Mouse (Mus musculus) neural tube, embryonic 13.5 days (tissue): ENCODE results near the gene Frmd8. TPM values are rescaled to one million over a fixed set of nuclear protein-coding genes. Genes with fewer than 3 reads are reported as not detected.
"Not testable (repeated sequence)": the region's sequence is repeated elsewhere in the genome, so short reads cannot be mapped to it uniquely, and the experiment has no call there.

ENCODE experiments used
- ATAC-seq: fragments of 200-750 bp; cut with Nextera tagmentation; 2 replicates; pipeline ENCODE4 v1.8.0; 2017; ENCODE audit warnings: low read depth, mild to moderate bottlenecking, moderate TSS enrichment, moderate library complexity
- H3K27ac ChIP-seq: fragments of 300-500 bp; sonication (generic); replicated peaks from 2 replicates; pipeline ENCODE4 v1.5.1; 2015; ENCODE audit warnings: moderate library complexity, mild to moderate bottlenecking, inconsistent platforms
- H3K27me3 ChIP-seq: fragments of 300-500 bp; sonication (generic); 2 replicates; pipeline ENCODE4 v1.6.1; 2015; ENCODE audit warnings: mild to moderate bottlenecking, inconsistent platforms
- H3K36me3 ChIP-seq: fragments of 300-500 bp; sonication (generic); 2 replicates; pipeline ENCODE4 v1.6.1; 2015; ENCODE audit warnings: mild to moderate bottlenecking, inconsistent platforms
- H3K4me1 ChIP-seq: fragments of 300-500 bp; sonication (generic); replicated peaks from 2 replicates; pipeline ENCODE4 v1.6.1; 2015; ENCODE audit warnings: inconsistent platforms
- H3K4me2 ChIP-seq: fragments of 300-500 bp; sonication (generic); 2 replicates; pipeline ENCODE4 v1.6.1; 2015; ENCODE audit warnings: inconsistent platforms, mild to moderate bottlenecking, moderate library complexity
- H3K4me3 ChIP-seq: fragments of 300-500 bp; sonication (generic); 2 replicates; pipeline ENCODE4 v1.5.1; 2015; ENCODE audit warnings: mild to moderate bottlenecking, inconsistent platforms
- H3K9ac ChIP-seq: fragments of 300-500 bp; sonication (generic); 2 replicates; pipeline ENCODE4 v1.6.1; 2015; ENCODE audit warnings: moderate library complexity, mild to moderate bottlenecking, inconsistent platforms
- H3K9me3 ChIP-seq: fragments of 300-500 bp; sonication (generic); 2 replicates; pipeline ENCODE4 v1.6.1; 2016; ENCODE audit warnings: inconsistent platforms
- whole genome bisulfite sequencing: fragments of 180-500 bp; shearing (Covaris S2); methylation state at CpG from one replicate; pipeline ENCODE4 v1.1.7; 2015; 5-methylcytosine and 5-hydroxymethylcytosine counted together
- polyA plus RNA-seq: library from polyadenylated mRNA; unstranded; fragments of >200 nt; fragmentation: Nextera tagmentation; extraction: Ambion mirVana; gene quantifications from 2 replicates; pipeline ENCODE4 v1.2.1, GENCODE M21; 2015

Gene Frmd8
- polyA plus RNA-seq, 1 experiment from 2014 or later = 21.1 TPM

DNA sequence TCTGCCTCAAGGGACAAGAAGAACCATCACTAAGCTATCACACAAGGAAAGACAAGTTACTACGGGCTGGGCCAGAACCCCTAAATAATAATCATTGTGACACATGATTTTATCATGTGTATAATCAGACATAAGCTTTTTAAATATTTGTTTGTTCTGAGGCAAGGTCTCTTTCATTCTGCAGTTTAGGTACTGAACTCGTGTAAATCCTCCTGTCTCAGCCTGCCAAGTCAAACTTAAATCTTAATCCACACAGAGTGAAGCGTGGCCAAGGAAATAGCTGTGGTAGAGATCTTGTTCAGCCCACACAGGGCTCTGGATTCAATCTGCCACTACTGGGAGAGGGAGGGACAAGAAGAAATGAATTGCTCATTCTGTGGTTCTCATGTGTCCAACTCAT is 32.2 kb upstream of the Frmd8 start:
- Histone ChIP-seq H3K4me3 (no peak overlapping the region), H3K4me2 (no peak overlapping the region), H3K4me1 (peaks cover 24% of the 10 kb centered on the region), H3K27ac (no peak overlapping the region), H3K9ac (no peak overlapping the region), H3K9me3 (no peaks in the 10 kb centered on the region), H3K36me3 (peaks cover 53% of the 10 kb centered on the region), H3K27me3 (no peaks in the 10 kb centered on the region)
- 96% methylated on average over 3 of the region's 3 CpGs for WGBS
- no peak for ATAC-seq

DNA sequence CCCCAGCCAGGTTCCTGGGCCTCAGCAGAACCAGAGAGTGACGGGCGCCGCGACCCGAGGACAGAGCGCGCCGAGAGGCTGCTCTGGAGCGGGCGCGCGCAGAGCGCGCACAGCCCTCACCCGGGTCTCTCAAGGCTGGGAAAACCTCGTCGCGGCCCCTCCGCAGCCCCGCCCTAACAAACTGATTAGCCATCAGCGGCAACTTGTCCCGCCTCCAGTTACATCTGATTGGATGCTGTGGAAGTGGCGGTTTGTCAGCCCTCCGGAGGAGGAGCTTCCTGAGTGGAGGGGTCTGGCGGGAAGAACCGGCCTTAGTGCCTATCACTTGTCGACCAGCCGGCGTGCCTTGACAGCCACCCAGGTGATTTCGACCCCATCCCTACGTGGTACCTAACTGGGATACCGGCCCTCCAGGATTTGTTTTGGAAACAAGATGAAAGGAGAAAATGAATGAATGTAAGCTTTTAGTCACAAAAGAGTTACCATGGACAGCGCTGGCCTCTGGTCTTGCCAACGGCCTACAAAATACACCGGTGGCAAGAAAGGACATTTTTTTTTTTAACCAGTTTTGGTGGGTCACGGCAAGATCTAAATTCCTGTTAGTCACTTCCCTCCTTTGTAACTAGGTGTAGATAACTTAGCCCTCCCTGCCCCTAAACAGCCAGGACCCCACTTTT is 19.1 kb upstream of the Frmd8 start, which contains the start of gene Tigd3:
Tigd3 (minus strand) TSS at position 148 of the 677 bp plus-strand sequence.
- H3K36me3 ChIP-seq = peaks cover 52% of the 10 kb centered on the region
- peak within 1 kb of the TSS; percentile 86 for H3K27ac ChIP-seq
- WGBS = 5% methylated on average over 36 of the region's 36 CpGs
- peak within 1 kb of the TSS; percentile 96 for H3K9ac ChIP-seq
- H3K4me3 ChIP-seq = peak within 1 kb of the TSS; percentile 69
- peaks cover 29% of the 10 kb centered on the region for H3K4me1 ChIP-seq
- H3K9me3 ChIP-seq = no peaks in the 10 kb centered on the region
- H3K27me3 ChIP-seq = no peaks in the 10 kb centered on the region
- peak; percentile 98 for ATAC-seq
- H3K4me2 ChIP-seq = peak within 1 kb of the TSS; percentile 82

DNA sequence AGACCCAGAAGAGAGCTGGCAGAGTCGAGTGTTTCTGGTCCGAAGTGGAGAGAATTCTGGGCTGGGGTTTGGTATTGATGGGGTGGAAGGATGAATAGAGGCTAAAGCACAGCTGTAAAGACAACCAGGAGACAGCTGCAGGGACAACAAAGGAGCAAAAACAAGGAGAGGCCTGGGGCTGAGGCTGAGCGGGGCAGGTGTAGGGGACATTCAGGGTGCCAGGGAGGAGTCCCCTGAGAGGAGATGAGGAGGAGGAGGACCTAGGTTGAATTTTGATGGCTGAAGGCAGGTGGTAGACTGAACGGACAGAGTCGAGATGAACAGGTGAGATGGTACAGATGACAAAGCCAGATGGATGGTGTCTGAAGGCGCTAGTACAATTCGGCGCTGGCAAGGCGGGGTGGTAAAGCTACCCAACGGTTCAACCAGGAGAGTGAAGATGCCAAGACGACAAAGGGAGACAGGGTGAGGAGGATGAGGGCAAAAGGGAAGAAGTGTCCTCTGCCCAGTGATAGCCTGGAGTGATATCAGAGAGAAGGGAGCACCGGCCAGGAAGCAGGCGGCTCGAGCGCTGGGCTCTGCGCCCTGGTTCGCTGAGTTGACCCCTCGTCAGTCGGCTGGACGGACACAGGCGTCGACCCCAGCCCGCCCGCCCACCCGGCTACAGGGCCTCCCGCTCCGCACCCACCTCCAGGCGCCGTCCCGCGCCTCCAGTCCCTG is 18.4 kb upstream of the Frmd8 start:
- H3K4me1 ChIP-seq = peaks cover 30% of the 10 kb centered on the region
- H3K36me3 ChIP-seq = peaks cover 47% of the 10 kb centered on the region
- H3K27ac ChIP-seq = peak overlapping the region; percentile 86
- peak overlapping the region; percentile 69 for H3K4me3 ChIP-seq
- peak; percentile 60 for ATAC-seq
- H3K9me3 ChIP-seq = no peaks in the 10 kb centered on the region
- no peaks in the 10 kb centered on the region for H3K27me3 ChIP-seq
- peak overlapping the region; percentile 96 for H3K9ac ChIP-seq
- WGBS = 6% methylated on average over 30 of the region's 31 CpGs
- H3K4me2 ChIP-seq = peak overlapping the region; percentile 82

GRCm38 (mm10) chr19:5892735-5893134 is 17.7 kb upstream of the Frmd8 start:
- WGBS = 93% methylated on average over 13 of the region's 13 CpGs
- peaks cover 30% of the 10 kb centered on the region for H3K4me1 ChIP-seq
- H3K27ac ChIP-seq = no peak overlapping the region
- H3K9me3 ChIP-seq = no peaks in the 10 kb centered on the region
- H3K4me3 ChIP-seq = peak overlapping the region; percentile 69
- ATAC-seq = no peak
- peak overlapping the region; percentile 96 for H3K9ac ChIP-seq
- peak overlapping the region; percentile 82 for H3K4me2 ChIP-seq
- H3K36me3 ChIP-seq = peaks cover 42% of the 10 kb centered on the region
- H3K27me3 ChIP-seq = no peaks in the 10 kb centered on the region

DNA sequence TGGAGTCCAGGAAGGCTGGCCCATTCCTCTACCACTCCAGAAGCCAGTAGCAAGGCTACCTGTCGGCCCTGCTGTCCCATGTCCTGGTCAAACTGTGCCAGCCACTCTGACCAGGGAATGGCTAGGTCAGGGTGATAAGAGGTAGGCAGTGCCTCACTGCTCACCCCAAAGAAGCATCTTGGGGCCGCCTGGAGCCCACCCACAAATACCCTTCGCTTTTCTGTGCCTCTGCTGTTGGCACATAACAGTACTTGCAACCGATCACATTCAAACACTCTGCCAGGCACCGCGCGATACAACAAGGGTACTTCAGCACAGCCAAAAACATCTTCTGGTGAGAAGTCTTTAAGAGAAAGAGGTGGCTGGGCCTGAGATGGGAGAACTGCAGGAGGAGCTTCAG is 17.2 kb upstream of the Frmd8 start:
- 92% methylated on average over 7 of the region's 7 CpGs for WGBS
- Histone ChIP-seq H3K9me3 (no peaks in the 10 kb centered on the region), H3K9ac (no peak overlapping the region), H3K4me3 (peak overlapping the region; percentile 69), H3K36me3 (peaks cover 37% of the 10 kb centered on the region), H3K27me3 (no peaks in the 10 kb centered on the region), H3K4me1 (peaks cover 30% of the 10 kb centered on the region), H3K27ac (no peak overlapping the region), H3K4me2 (peak overlapping the region; percentile 82; the same call in 1 of the 2 replicates)
- no peak for ATAC-seq

- no peak overlapping the region for H3K4me3 ChIP-seq
- H3K36me3 ChIP-seq = peaks cover 33% of the 10 kb centered on the region
- no peak overlapping the region for H3K9ac ChIP-seq
- 93% methylated on average over 12 of the region's 12 CpGs for WGBS
- no peak for ATAC-seq
- H3K27ac ChIP-seq = no peak overlapping the region
- H3K4me1 ChIP-seq = peaks cover 30% of the 10 kb centered on the region
- no peak overlapping the region for H3K4me2 ChIP-seq
- H3K27me3 ChIP-seq = no peaks in the 10 kb centered on the region
- H3K9me3 ChIP-seq = no peaks in the 10 kb centered on the region
Measured at GRCm38 (mm10) chr19:5891521-5892258, 16.6 kb upstream of the Frmd8 start.

DNA sequence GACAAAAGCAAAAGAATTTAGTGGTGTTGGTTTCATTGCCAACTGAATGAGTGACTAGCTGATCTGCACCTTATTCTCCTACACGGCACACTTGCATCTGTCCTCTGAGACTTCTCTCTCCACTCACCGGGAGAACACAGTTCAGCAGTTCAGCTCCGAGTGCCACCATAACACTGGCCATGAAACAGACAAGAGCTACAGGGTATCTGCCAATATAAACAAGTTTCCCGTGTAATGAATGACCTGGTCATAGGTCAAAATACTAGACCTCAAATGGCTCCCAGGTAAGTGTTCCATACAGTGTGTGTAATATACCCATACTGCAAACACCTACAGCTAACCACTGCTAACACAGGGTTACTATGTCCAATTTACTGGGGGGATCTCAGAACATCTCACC is 14.1 kb upstream of the Frmd8 start:
- Histone ChIP-seq H3K9me3 (no peaks in the 10 kb centered on the region), H3K9ac (no peak overlapping the region), H3K36me3 (peaks cover 13% of the 10 kb centered on the region; the same call in 1 of the 2 replicates), H3K4me2 (no peak overlapping the region), H3K4me1 (peaks cover 30% of the 10 kb centered on the region), H3K27me3 (no peaks in the 10 kb centered on the region), H3K27ac (no peak overlapping the region), H3K4me3 (no peak overlapping the region)
- no peak for ATAC-seq
- 68% methylated on average over 4 of the region's 4 CpGs for WGBS

DNA sequence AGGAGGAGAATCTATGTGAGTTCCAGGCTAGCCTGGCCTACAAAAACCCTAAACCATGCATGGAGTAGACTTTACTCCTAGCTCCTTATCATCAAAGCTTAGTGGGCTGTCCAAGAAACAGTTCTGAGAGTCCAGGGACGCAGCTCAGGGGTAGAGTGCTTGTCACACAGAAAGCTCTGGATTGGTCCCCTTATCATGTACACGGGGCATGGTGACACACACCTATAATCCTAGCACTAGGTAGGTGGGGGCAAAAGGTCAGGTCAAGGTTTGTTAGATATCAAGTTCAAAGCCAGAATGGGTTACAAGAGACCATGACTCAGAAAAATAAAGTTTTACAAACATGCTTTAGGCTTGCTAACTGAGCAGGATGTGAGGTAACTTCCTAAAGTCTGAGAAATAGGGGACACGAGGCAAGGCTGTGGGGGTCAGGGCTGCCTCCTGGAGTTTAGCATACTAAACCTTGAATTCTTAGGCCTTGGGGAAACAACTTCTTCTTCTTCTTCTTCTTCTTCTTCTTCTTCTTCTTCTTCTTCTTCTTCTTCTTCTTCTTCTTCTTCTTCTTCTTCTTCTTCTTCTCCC is 12.3 kb upstream of the Frmd8 start:
- H3K36me3 ChIP-seq = peaks cover 13% of the 10 kb centered on the region; the same call in 1 of the 2 replicates
- peaks cover 18% of the 10 kb centered on the region for H3K4me1 ChIP-seq
- 79% methylated on average over 3 of the region's 3 CpGs for WGBS
- no peak overlapping the region for H3K4me2 ChIP-seq
- no peak overlapping the region for H3K4me3 ChIP-seq
- no peak overlapping the region for H3K9ac ChIP-seq
- H3K27ac ChIP-seq = no peak overlapping the region
- no peaks in the 10 kb centered on the region for H3K9me3 ChIP-seq
- no peaks in the 10 kb centered on the region for H3K27me3 ChIP-seq
- ATAC-seq = no peak

GRCm38 (mm10) chr19:5885838-5886237 is 10.8 kb upstream of the Frmd8 start:
- no peak overlapping the region for H3K27ac ChIP-seq
- ATAC-seq = no peak
- H3K4me1 ChIP-seq = peaks cover 7% of the 10 kb centered on the region
- H3K4me3 ChIP-seq = no peak overlapping the region
- no peak overlapping the region for H3K9ac ChIP-seq
- H3K9me3 ChIP-seq = no peaks in the 10 kb centered on the region
- no peaks in the 10 kb centered on the region for H3K27me3 ChIP-seq
- 0 out of 2 replicates have a peak, but pooled peaks cover 3% of the 10 kb centered on the region for H3K36me3 ChIP-seq
- WGBS = 61% methylated on average over 4 of the region's 4 CpGs
- no peak overlapping the region for H3K4me2 ChIP-seq

- no peak overlapping the region for H3K4me3 ChIP-seq
- no peak overlapping the region for H3K4me2 ChIP-seq
- H3K27me3 ChIP-seq = no peaks in the 10 kb centered on the region
- no peaks in the 10 kb centered on the region for H3K9me3 ChIP-seq
- WGBS = 86% methylated on average over 1 of the region's 1 CpGs
- H3K4me1 ChIP-seq = no peaks in the 10 kb centered on the region
- ATAC-seq = no peak
- H3K9ac ChIP-seq = no peak overlapping the region
- no peak overlapping the region for H3K27ac ChIP-seq
- no peaks in the 10 kb centered on the region for H3K36me3 ChIP-seq
Measured at GRCm38 (mm10) chr19:5883935-5884334, 8.9 kb upstream of the Frmd8 start.

GRCm38 (mm10) chr19:5882079-5882478 is 7.0 kb upstream of the Frmd8 start:
- not testable (repeated sequence) for H3K36me3 ChIP-seq, H3K27ac ChIP-seq, H3K4me2 ChIP-seq, H3K27me3 ChIP-seq, H3K4me3 ChIP-seq, H3K9me3 ChIP-seq, ATAC-seq, H3K9ac ChIP-seq
- WGBS = 85% methylated on average over 5 of the region's 5 CpGs
- H3K4me1 ChIP-seq = peaks cover 12% of the 10 kb centered on the region

DNA sequence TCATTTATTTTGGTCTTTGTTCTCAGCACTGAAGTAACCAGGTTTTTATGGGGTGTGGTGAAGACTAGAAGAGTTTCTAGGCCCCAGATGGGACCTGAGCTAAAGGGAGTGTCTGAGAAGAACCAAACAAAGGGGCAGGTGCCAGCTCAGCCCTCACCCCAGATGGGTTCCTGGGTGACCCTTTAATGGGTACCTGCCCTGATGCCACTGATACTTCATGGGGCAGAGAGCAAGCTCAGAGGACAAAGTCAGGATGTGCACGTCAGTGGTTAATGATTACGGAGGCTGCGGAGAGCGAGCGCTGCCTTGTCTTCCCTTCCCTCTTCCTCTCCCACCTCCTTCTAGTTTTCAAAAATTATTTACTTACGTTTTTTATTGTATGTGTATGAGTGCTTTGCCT is 6.1 kb upstream of the Frmd8 start:
- ATAC-seq = no peak
- Histone ChIP-seq H3K27ac (no peak overlapping the region), H3K36me3 (no peaks in the 10 kb centered on the region), H3K9me3 (no peaks in the 10 kb centered on the region), H3K27me3 (no peaks in the 10 kb centered on the region), H3K9ac (no peak overlapping the region), H3K4me3 (no peak overlapping the region), H3K4me2 (no peak overlapping the region), H3K4me1 (peaks cover 12% of the 10 kb centered on the region)
- 90% methylated on average over 6 of the region's 6 CpGs for WGBS
